Mouse (Mus musculus) lung, embryonic 15.5 days (tissue): ENCODE results near the gene Slc7a9. TPM values are rescaled to one million over a fixed set of nuclear protein-coding genes. Genes with fewer than 3 reads are reported as not detected.

Experiments used
- ATAC-seq: fragments of 200-750 bp; cut with Nextera tagmentation; 2 replicates; pipeline ENCODE4 v1.8.0; 2017; ENCODE audit warnings: moderate number of reproducible peaks, borderline replicate concordance; ENCODE audit not compliant: low FRiP score, low TSS enrichment; ENCODE audit errors: extremely low read depth
- H3K27ac ChIP-seq: fragments of 300-500 bp; sonication (generic); 2 replicates; pipeline ENCODE4 v1.5.1; 2015; ENCODE audit warnings: moderate library complexity, mild to moderate bottlenecking, inconsistent platforms
- H3K27me3 ChIP-seq: fragments of 300-500 bp; sonication (generic); 2 replicates; pipeline ENCODE4 v1.6.1; 2015; ENCODE audit warnings: inconsistent platforms
- H3K36me3 ChIP-seq: fragments of 300-500 bp; sonication (generic); 2 replicates; pipeline ENCODE4 v1.6.1; 2015; ENCODE audit warnings: inconsistent platforms
- H3K4me1 ChIP-seq: fragments of 300-500 bp; sonication (generic); 2 replicates; pipeline ENCODE4 v1.6.1; 2015; ENCODE audit warnings: inconsistent platforms
- H3K4me2 ChIP-seq: fragments of 300-500 bp; sonication (generic); 2 replicates; pipeline ENCODE4 v1.6.1; 2015; ENCODE audit warnings: inconsistent platforms, mild to moderate bottlenecking, moderate library complexity
- H3K4me3 ChIP-seq: fragments of 300-500 bp; sonication (generic); 2 replicates; pipeline ENCODE4 v1.5.1; 2015; ENCODE audit warnings: mild to moderate bottlenecking, inconsistent platforms
- H3K9ac ChIP-seq: fragments of 300-500 bp; sonication (generic); 2 replicates; pipeline ENCODE4 v1.6.1; 2015; ENCODE audit warnings: inconsistent platforms
- H3K9me3 ChIP-seq: fragments of 300-500 bp; sonication (generic); 2 replicates; pipeline ENCODE4 v1.6.1; 2016; ENCODE audit warnings: inconsistent platforms
- WGBS: fragments of 180-500 bp; shearing (Covaris S2); methylation state at CpG from one replicate; pipeline ENCODE4 v1.1.7; 2015; 5-methylcytosine and 5-hydroxymethylcytosine counted together
- polyA plus RNA-seq: library from polyadenylated mRNA; unstranded; fragments of >200 nt; fragmentation: Nextera tagmentation; extraction: Ambion mirVana; gene quantifications from 2 replicates; pipeline ENCODE4 v1.2.1, GENCODE M21; 2015

Slc7a9 gene
- 0.30 and 0.38 TPM in 2 replicates for polyA plus RNA-seq

DNA sequence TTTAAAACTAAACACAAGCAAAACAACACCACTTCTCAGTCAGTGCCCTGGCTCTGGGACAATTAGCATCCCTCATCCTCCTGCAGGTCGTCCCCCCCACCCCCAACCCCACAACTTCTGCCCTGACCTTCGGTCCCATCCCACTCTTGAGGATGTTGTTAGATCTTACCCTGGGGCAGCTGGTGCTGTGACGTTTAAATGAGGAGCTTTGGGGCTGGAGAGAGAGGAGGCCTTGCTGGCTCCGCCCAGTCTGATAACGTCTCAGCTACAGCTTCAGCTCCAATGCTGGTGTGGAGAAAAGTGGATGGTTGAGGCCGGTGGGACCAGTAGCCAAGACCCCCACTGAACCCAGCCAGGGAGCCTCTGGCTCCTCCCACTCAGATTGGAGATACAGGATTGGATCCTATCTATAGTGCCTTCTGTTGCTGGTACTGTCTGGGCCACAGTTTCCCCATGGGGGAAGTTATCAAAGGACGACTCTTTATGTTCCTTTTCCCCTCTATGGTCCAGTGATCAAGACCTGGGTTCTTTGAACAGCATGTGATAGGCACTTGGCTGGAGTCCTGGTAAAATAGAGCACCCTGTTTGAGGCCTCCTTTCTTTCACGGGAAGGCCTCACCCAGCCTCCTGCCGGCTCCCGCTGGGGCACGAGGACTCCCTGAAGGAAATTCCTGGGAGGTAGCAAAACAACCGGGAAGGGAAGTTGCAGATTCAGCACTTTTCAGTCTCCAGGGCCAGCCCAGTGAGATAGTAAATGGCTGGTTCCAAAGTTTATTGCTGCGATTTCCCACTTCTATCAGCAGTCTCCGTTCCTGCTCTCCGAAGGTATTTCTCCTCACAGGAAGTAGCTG, at the start of gene Slc7a9:
Gene Slc7a9, plus strand, starts transcription at position 801 of the 851 bp plus-strand sequence.
- no peak within 1 kb of the TSS for H3K27ac ChIP-seq
- no peaks in the 10 kb centered on the region for H3K36me3 ChIP-seq
- no peaks in the 10 kb centered on the region for H3K27me3 ChIP-seq
- 17% methylated on average over 15 of the region's 15 CpGs for WGBS
- H3K4me3 ChIP-seq: no peak within 1 kb of the TSS
- no peaks in the 10 kb centered on the region for H3K4me1 ChIP-seq
- no peak within 1 kb of the TSS for H3K9ac ChIP-seq
- no peak within 1 kb of the TSS for H3K4me2 ChIP-seq
- peak; percentile 27; the same call in 1 of the 2 replicates for ATAC-seq
- H3K9me3 ChIP-seq: no peaks in the 10 kb centered on the region

DNA sequence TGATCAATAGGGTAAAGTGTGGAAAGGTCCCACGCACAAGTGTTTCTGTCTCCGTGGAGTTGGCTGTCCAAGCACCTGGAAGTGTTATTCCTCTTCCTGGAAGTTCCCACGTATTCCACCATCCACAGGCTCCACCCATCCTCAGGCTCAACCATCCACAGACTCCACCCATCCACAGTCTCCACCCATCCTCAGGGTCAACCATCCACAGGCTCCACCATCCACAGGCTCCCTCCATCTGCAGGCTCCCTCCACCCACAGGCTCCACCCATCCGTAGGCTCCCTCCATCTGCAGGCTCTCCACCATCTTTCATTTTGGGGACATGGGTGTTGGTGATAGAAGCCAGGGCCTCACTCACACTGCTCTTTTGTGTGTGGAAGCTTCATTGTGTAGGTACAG, 47.4 kb upstream of the Slc7a9 start:
- no peak overlapping the region for H3K27ac ChIP-seq
- H3K9me3 ChIP-seq: no peaks in the 10 kb centered on the region
- no peak overlapping the region for H3K9ac ChIP-seq
- no peaks in the 10 kb centered on the region for H3K27me3 ChIP-seq
- H3K4me2 ChIP-seq: no peak overlapping the region
- peaks cover 9% of the 10 kb centered on the region for H3K4me1 ChIP-seq
- 83% methylated on average over 4 of the region's 4 CpGs for WGBS
- peaks cover 63% of the 10 kb centered on the region for H3K36me3 ChIP-seq
- no peak for ATAC-seq
- no peak overlapping the region for H3K4me3 ChIP-seq

DNA sequence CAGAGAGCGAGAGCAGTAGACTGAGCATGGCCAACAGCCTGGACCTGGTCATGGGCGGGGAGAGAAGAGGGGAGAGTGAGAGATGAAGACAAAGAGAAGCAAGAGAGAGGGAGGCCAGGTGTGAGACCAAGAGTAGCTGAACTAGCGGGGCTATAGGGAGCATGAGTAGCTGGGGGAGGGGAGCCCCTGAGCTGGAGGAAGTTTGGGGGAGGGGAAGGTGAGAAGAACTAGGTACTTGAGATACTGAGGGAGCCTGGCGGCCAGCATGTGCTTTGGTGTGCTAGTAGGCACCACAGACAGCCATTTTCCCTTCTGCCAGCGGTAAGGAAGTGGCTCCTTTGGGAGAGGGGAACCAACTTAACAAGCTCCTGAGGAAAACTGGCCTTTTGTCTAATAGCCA, 33.4 kb upstream of the Slc7a9 start:
- no peaks in the 10 kb centered on the region for H3K4me1 ChIP-seq

DNA sequence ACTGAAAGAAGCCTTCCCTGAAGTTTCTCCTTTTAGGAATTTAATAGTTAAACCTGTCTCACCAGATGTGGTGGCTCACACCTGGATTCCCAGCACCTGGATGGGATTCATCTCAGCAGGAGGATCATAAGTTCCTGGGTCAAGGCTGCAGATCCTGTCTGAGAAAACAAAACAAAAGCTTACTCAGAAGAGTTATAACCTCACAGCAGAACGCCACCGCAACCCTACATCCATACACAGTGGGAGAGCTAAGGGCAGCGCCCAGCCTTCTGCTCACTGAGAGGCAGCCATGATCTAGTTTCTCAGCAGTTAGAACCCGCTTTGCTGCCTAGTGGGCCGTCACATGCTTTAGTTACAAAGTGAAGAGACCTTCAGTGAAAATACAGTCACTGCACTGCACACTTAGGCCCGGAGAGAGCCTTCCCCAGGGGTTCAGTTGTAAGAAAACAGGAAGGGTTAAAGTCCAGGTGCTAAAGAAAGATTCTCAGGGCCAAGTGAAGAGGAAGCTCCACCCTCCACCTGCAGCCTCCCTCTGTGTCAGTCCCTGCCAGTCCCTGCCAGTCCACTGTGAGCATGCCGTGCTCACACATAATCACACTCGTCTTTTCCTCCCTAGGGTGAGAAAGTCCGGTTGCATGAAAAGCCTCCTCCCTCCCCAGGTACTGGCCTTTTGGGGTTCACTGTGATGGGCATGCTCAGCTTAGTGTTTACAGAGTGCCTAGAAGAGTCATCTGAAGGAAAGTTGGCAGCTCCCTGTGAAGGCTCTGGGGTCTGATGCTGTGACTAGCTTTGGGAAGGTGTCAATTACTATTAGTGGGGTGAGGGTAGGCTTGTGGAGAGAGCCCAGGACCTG, 32.6 kb upstream of the Slc7a9 start:
- Histone ChIP-seq H3K4me3 (no peak overlapping the region), H3K4me1 (no peaks in the 10 kb centered on the region), H3K9me3 (no peaks in the 10 kb centered on the region), H3K27ac (no peak overlapping the region), H3K27me3 (no peaks in the 10 kb centered on the region), H3K36me3 (peaks cover 49% of the 10 kb centered on the region), H3K9ac (no peak overlapping the region), H3K4me2 (no peak overlapping the region)
- 78% methylated on average over 9 of the region's 9 CpGs for WGBS
- no peak for ATAC-seq

More for the DNA sequence above, 33.4 kb upstream of the Slc7a9 start:
- H3K36me3 ChIP-seq: peaks cover 47% of the 10 kb centered on the region
- ATAC-seq: no peak
- H3K27ac ChIP-seq: no peak overlapping the region
- no peaks in the 10 kb centered on the region for H3K9me3 ChIP-seq
- no peak overlapping the region for H3K4me2 ChIP-seq
- H3K27me3 ChIP-seq: no peaks in the 10 kb centered on the region
- H3K9ac ChIP-seq: no peak overlapping the region
- WGBS: 46% methylated on average over 5 of the region's 5 CpGs
- H3K4me3 ChIP-seq: no peak overlapping the region

DNA sequence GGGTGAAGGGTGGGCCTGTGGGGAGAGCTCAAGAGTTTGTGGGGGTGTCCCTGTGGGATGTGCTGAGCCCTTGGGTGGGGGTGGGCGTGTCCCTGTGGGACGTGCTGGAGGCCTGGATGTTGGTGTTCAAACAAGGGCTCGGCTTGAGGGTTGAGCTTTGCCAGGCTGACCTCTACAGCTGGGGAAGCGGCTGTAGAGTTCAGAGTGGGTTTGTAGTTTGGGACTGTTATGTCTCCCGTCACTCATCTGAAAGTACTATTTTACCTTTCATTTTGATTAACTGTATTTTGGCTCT, 32.0 kb upstream of the Slc7a9 start:
- Histone ChIP-seq H3K4me2 (no peak overlapping the region), H3K9ac (no peak overlapping the region), H3K27ac (no peak overlapping the region), H3K9me3 (no peaks in the 10 kb centered on the region), H3K36me3 (peaks cover 53% of the 10 kb centered on the region), H3K27me3 (no peaks in the 10 kb centered on the region), H3K4me1 (no peaks in the 10 kb centered on the region), H3K4me3 (no peak overlapping the region)
- 69% methylated on average over 5 of the region's 5 CpGs for WGBS
- no peak for ATAC-seq

DNA sequence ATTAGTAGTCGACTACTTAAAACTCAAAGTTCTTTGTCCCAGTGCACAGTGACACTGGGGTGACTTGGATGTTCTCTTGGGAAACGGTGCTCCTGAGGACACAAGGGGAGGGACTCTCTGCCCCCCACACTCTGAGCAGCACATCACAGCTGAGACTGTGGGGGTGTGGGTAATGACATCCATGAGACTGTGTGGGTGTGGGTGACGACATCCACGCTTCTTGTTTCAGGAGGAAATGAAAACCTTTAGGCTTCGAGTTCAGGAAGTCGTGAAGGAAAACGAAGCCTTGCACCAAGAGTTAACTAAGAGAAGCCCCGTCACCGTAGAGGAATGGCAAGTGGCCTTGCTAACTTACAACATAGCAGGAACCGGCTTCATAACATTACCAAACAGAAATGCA, 25.5 kb upstream of the Slc7a9 start:
- Histone ChIP-seq H3K36me3 (peaks cover 69% of the 10 kb centered on the region), H3K27me3 (no peaks in the 10 kb centered on the region), H3K27ac (no peak overlapping the region), H3K4me1 (no peaks in the 10 kb centered on the region), H3K4me3 (no peak overlapping the region), H3K9ac (no peak overlapping the region), H3K9me3 (no peaks in the 10 kb centered on the region), H3K4me2 (no peak overlapping the region)
- ATAC-seq: no peak
- 80% methylated on average over 10 of the region's 10 CpGs for WGBS

DNA sequence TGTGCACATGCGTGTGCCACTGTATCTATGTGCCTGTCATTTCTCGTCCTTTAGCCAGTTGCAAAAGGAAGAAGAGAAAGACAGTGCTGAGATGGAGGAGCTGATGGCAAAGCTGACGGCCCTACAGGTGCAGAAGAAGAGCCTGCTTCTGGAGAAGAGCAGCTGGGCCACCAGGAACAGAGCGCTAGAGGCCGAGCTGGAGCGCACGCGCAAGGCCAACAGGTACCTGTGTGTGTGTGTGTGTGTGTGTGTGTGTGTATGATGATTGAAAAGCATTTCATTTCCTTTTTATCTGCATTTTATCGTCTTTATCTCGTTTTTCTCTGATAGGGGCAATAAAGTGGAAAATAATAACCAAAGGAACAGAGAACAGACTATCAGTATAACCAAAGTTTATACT, 20.4 kb upstream of the Slc7a9 start:
- WGBS: 89% methylated on average over 10 of the region's 10 CpGs
- Histone ChIP-seq H3K27ac (no peak overlapping the region), H3K9ac (no peak overlapping the region), H3K4me1 (no peaks in the 10 kb centered on the region), H3K27me3 (no peaks in the 10 kb centered on the region), H3K36me3 (peaks cover 62% of the 10 kb centered on the region), H3K4me2 (no peak overlapping the region), H3K9me3 (no peaks in the 10 kb centered on the region), H3K4me3 (no peak overlapping the region)
- no peak for ATAC-seq

DNA sequence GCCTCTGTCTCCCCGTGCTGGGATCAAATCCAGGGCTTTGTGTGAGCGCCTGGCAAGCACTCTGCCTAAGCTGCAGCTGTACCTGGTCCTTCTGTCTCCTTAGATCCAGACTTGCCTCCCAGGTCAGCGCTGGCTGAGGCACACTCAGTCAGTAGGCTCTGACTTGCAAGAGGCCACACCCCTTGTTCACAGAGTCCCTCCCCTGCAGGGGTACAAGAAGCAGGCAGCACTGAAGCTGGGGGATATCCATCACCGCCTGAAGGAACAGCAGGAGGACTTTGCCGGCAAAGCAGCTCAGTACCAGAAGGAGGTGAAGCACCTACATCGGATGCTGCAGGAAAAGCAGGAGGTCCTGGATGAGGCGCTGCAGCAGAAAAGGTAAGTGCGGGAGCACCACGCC, 13.3 kb upstream of the Slc7a9 start:
- no peak overlapping the region for H3K27ac ChIP-seq
- no peaks in the 10 kb centered on the region for H3K4me1 ChIP-seq
- ATAC-seq: no peak
- no peak overlapping the region for H3K4me2 ChIP-seq
- peaks cover 70% of the 10 kb centered on the region for H3K36me3 ChIP-seq
- H3K9ac ChIP-seq: no peak overlapping the region
- H3K9me3 ChIP-seq: no peaks in the 10 kb centered on the region
- WGBS: 80% methylated on average over 9 of the region's 9 CpGs
- H3K27me3 ChIP-seq: no peaks in the 10 kb centered on the region
- no peak overlapping the region for H3K4me3 ChIP-seq

DNA sequence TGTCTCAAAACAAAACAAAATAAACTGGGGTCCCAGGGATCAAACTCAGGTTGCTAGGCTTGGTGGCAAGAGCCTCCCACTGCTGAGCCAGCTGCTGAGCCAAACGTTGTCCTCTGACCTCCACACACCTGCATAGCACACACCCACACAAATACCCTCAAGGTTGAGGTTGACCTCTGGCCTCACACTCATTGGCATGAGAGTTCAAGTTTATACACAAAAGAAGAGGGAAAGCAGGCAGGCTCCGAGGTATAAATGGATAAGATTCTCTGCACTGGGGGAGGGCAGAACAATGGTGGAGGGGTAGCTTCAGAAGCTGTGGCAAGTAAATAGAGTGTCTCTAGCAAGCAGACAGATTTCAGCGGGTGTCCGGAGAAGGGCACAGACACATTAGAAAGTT, 1.1 kb upstream of the Slc7a9 start:
- H3K9me3 ChIP-seq: no peaks in the 10 kb centered on the region
- no peak overlapping the region for H3K27ac ChIP-seq
- no peak overlapping the region for H3K4me3 ChIP-seq
- 28% methylated on average over 4 of the region's 4 CpGs for WGBS
- no peaks in the 10 kb centered on the region for H3K4me1 ChIP-seq
- no peak overlapping the region for H3K9ac ChIP-seq
- no peaks in the 10 kb centered on the region for H3K36me3 ChIP-seq
- no peak overlapping the region for H3K4me2 ChIP-seq
- no peak for ATAC-seq
- H3K27me3 ChIP-seq: no peaks in the 10 kb centered on the region

DNA sequence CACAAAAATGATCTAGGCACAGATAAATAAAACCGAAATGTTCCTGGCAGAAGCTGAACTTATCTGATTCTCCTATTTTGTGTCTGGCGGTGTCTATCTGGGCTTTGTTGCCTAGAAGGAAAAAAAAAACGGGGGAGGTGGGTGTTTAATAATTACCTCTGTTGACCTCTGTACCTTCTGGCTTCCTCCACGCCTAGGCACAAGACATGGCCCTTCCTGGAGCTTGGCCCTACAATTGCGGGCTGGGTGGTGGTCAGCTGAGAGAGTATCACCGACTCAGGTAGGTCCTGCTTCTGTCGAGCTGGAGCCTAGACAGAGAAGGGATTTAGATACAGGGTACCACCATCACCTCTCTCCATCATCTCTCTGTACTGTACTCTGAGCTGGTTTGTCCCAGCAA, 271 bp downstream of the Slc7a9 start:
- Histone ChIP-seq H3K36me3 (no peaks in the 10 kb centered on the region), H3K9me3 (no peaks in the 10 kb centered on the region), H3K4me2 (no peak overlapping the region), H3K9ac (no peak overlapping the region), H3K4me1 (no peaks in the 10 kb centered on the region), H3K27ac (no peak overlapping the region), H3K4me3 (no peak overlapping the region), H3K27me3 (no peaks in the 10 kb centered on the region)
- WGBS: 62% methylated on average over 7 of the region's 7 CpGs
- no peak for ATAC-seq

DNA sequence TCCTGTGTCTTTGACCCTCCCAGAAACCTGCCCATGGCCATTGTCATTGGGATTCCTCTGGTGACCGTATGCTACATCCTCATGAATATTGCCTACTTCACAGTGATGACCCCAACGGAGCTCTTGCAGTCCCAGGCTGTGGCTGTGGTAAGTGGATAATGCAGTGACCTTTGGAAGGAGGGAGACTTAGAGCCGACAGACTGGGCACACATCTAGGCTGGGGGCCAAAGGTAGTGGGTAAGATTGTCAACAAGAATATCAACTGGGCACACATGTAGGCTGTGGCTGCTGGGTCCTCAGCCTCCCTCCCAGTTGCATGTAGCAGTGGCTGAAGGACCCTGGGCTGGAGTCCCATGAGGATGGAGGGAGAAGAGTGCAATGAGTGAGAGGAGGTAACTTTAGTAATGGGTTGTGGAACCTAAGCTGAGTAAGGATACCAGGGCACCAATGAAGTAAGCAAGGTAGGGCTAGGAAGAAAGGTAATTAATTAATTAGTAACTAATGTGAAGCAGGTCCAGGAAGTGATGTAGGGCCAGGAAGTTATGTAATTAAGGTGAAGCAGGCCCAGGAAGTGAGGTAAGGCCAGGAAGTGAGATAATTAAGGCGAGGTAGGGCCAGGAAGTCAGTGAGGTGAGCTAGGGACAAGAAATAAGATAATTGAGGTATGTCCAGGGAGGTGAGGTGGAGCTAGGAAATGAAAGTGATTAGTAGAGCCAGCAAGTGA, 7.7 kb downstream of the Slc7a9 start:
- Histone ChIP-seq H3K4me1 (no peaks in the 10 kb centered on the region), H3K4me2 (no peak overlapping the region), H3K27ac (no peak overlapping the region), H3K9ac (no peak overlapping the region), H3K27me3 (no peaks in the 10 kb centered on the region), H3K36me3 (no peaks in the 10 kb centered on the region), H3K9me3 (no peaks in the 10 kb centered on the region), H3K4me3 (no peak overlapping the region)
- WGBS: 82% methylated on average over 4 of the region's 4 CpGs
- ATAC-seq: no peak

DNA sequence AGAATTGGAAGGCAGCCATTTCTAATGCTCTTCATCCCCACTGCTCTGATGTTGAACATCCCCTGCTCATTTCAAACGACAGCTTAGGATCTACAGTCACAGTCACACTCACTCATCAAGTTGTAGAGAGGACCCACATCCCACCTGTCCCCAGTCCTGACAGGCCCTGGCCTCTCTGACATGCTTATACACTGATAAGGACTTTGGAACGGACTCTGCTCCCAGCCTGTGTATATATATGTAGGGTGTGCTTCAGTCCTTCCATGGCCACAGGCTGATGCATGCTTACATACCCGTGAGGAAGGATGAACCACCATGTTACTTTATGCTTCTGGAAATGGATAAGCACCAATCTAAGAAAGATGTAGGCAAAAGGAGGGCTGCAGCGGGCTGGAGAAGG, 12.4 kb downstream of the Slc7a9 start:
- Histone ChIP-seq H3K27ac (no peak overlapping the region), H3K9me3 (no peaks in the 10 kb centered on the region), H3K9ac (no peak overlapping the region), H3K4me2 (no peak overlapping the region), H3K4me3 (no peak overlapping the region), H3K27me3 (no peaks in the 10 kb centered on the region), H3K4me1 (no peaks in the 10 kb centered on the region), H3K36me3 (no peaks in the 10 kb centered on the region)
- 59% methylated on average over 4 of the region's 4 CpGs for WGBS
- no peak for ATAC-seq
